Mouse (Mus musculus) cortical plate, adult 2 months (tissue): ENCODE data around the gene Xpr1.

Source experiments
- CTCF ChIP-seq: fragments of 200-500 bp; IDR thresholded peaks from 2 replicates; pipeline ENCODE4 v1.5.1; 2011; ENCODE audit warnings: mild to moderate bottlenecking, control low read depth, low read length; ENCODE audit not compliant: insufficient read depth; ENCODE audit errors: extremely low read depth
- POLR2A ChIP-seq: fragments of 200-500 bp; IDR thresholded peaks from 2 replicates; pipeline ENCODE4 v1.6.1; 2011; ENCODE audit warnings: mild to moderate bottlenecking, low read length, control low read depth; ENCODE audit not compliant: insufficient read depth; ENCODE audit errors: extremely low read depth

DNA sequence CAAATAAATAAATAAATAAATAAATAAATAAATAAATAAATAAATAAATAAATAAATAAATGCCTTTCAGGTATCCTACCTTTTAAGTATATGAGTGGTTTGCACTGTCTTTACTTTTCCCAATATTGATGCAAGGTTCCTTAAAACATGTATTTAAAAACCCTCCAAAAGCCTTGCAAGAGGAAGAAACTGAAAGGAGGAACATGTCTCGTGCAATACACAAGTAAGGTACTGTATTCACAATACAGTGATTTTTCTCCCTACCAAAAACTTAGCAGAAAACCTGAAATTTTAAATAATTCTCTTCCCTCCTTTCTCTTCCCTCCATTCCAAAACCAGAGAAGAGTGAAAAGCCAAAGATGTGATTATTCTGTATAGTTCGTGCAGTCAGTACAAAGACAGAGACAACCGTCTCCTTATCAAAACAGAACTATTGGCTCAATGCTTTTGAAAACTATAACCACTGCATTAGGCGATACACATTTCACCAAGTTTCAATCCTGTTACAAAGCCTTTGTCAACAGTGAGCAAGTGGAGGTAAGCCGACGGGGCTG is 991 bp downstream of the Xpr1 start:
- TF ChIP-seq CTCF (no peak), POLR2A (no peak)
